Mouse (Mus musculus) cerebellum, adult 2 months (tissue): ENCODE measurements around the gene Grm1.

ENCODE experiments used
- CTCF ChIP-seq: fragments of 200-500 bp; IDR thresholded peaks from 2 replicates; pipeline ENCODE4 v1.5.1; 2011; ENCODE audit warnings: low read depth, mild to moderate bottlenecking, control low read depth, low read length, moderate library complexity, borderline replicate concordance; ENCODE audit not compliant: insufficient read depth
- POLR2A ChIP-seq: fragments of 200-500 bp; IDR thresholded peaks from 2 replicates; pipeline ENCODE4 v1.6.1; 2011; ENCODE audit warnings: low read length, control low read depth, borderline replicate concordance; ENCODE audit not compliant: insufficient read depth

DNA sequence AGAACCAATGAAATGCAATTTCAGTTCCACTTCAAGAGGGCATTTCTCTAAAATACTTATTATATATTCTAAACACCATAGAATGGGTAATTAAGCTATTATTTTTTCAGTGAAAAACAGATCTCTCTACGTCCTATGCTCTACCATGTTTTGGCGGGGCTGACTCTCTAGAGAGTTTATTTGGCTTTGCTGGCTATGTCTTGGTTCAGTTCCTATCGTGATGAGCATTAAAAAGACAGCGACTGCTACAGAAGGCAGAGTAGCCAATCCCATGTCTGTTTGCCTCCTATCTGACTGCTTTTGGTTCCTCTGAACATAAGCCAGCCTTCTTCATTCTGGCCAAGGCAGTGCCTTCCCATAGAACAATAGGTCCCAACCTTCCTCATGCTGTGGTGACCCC, 425.5 kb downstream of the Grm1 start:
- TF ChIP-seq CTCF = no peak
- TF ChIP-seq POLR2A = no peak
